Mouse (Mus musculus): ENCODE results near the gene Abat.

Gene Abat

GRCm38 (mm10) chr16:8573751-8574150 is 60.5 kb downstream of the Abat start:
- no peak for DNase-seq (ENCODE audit: low read depth, low spot score)

GRCm38 (mm10) chr16:8574316-8574715 is 61.1 kb downstream of the Abat start:
- no peak for DNase-seq (ENCODE audit: low read depth, low spot score)

DNA sequence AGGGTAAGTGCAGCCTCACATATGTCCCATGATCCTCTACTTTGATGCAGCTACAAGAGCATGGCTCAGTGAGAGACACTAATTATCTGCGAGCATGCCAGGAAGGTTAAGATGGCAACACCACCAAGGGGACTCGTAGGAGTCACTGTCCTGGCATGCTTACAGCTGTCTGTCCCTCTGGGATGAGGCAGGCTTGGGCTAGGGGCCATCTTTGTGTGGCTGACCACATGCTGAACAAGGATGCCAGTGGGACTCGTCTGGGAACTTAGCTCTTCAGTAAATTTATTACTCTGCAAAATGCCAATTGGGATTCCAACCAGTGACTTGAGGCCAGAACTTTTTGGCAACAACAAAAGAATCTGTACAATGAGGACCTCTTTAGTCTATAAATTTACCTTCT is 62.9 kb downstream of the Abat start:
- no peak for DNase-seq (ENCODE audit: low read depth, low spot score)

DNA sequence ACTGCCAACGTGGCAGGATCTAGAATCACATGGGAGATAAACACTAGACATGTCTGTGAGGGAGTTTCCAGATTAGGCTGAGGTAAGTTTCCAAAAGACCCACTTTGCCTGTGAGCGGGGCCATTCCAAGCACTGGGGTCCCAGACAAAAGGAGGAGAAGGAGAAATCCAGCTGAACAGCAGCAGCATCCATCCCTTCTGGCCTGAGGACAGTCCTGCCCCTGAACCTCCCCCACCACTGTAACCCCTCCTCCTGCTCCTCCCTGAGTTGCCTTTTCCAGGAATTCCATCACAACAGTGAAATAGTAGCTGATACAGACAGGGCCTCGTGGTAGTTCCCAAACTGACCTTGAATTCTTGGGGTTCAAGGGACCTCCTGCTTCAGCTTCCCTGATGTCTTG is 63.7 kb downstream of the Abat start:
- DNase-seq (ENCODE audit: low read depth, low spot score): no peak

DNA sequence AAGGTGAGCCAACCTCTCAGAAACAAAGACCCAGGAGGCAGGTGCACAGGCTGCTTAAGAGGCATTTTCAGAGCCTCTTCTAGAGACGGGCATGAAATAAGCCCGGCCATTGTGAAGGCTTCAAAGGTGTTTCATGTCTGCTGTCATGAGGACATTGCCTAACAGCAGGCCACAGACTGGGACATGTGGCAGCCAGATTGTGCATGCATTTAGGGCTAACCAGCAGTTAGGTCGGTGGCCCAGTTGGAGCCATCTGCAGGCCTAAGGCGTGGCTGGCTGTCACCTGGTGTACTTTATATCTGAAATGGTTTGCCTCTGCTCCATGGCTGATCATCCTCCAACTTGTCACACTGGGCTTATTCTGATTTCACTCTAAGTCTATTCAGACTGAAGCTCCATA is 65.1 kb downstream of the Abat start:
- no peak for DNase-seq (ENCODE audit: low read depth, low spot score)

- DNase-seq (ENCODE audit: low read depth, low spot score): no peak
Measured at GRCm38 (mm10) chr16:8579546-8579945, 66.3 kb downstream of the Abat start.

GRCm38 (mm10) chr16:8581661-8582239 is 68.5 kb downstream of the Abat start:
- no peak for DNase-seq (ENCODE audit: low read depth, low spot score)

DNA sequence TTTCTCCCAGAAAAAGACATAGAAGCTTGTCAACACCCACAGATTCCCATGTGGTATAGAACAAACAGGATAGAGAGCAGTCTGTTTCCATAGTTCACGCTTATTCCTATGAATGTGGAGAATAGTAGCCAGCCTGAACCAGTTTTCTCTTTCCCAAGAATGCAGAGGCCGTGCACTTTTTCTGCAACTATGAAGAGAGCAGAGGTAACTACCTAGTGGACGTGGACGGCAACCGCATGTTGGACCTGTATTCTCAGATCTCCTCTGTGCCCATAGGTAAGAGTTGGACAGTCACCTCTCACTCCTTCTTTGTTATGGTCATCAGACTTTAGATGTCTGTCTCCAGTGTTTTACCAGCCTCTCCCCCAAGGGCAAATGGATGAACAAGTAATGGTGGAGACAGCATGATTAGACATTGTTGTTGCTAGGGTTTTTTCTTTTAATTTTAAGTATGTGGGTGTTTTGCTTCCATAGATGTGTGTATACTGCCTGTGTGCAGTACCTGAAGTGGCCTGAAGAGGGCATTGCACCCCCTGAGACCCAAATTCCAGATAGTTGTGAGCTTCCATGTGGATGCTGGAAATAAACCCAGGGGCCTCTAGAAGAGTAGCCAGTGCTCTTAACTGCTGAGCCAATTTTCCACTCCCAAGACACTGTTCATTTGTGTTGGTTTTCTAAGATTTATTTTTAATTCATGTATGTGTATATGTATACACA is 69.5 kb downstream of the Abat start:
- DNase-seq (ENCODE audit: low read depth, low spot score): no peak

DNA sequence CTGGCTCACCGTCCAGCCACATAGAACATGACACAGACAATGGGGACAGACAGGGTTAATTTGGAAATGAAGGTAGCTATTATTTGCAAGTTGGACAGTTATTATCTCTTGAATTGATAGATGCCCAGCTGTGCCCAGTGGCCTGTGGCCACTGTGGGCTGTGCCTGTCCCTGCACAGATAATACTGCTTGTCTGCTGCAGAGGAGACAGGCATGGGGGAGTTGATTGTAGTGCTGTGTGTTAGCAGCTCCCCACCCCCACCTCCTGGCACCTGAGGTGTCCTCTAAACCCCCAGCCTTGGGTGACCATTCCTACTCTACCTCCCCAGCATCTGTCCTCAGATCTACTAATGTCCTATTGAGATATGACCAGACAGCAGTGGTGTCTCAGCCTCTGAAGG is 71.0 kb downstream of the Abat start:
- DNase-seq (ENCODE audit: low read depth, low spot score): no peak

- DNase-seq (ENCODE audit: low read depth, low spot score): no peak
Measured at GRCm38 (mm10) chr16:8585056-8585455, 71.8 kb downstream of the Abat start.

DNA sequence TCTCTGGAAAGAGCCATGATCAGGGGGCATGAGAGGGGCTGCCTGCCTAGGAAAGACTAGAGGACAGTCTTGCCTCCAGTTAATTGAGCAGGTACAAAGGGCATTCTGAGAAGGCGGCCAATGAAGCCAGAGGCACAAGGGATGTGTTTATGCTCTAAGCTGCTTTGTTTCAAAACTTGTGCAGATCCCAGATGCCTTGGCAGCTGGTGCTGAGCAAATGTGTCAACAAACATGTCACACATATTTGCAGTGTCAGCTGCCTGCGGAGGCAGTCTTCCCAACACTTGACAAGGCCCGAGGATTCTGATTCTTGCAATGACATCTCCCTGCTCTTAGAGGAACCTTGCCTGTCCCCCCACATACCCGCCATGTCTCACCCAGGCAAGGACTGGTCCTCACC is 82.2 kb downstream of the Abat start:
- DNase-seq (ENCODE audit: low read depth, low spot score): no peak

DNA sequence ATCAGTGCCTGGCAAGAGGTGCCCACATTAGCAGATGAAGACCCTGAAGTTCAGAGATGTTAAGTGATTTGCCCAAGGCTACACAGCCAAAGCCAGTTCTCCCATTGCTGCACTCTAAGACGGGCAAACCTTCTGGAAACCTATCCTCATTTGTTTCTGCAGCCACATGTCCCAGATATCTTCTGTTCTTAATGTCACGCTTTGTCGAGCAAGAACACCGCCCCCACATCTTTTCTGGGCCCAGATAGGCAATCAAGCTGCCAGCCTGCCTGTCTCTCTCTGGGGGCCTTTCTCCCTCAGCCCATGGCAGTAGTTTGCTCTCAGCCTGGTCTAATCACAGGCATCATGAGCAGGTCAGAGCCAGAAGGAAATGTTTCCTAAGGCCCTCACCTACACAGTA is 83.1 kb downstream of the Abat start:
- no peak for DNase-seq (ENCODE audit: low read depth, low spot score)

- DNase-seq (ENCODE audit: low read depth, low spot score): no peak
Measured at GRCm38 (mm10) chr16:8597516-8597915, 84.3 kb downstream of the Abat start.

GRCm38 (mm10) chr16:8603789-8604188 is 90.6 kb downstream of the Abat start:
- DNase-seq (ENCODE audit: low read depth, low spot score): no peak

- DNase-seq (ENCODE audit: low read depth, low spot score): no peak
Measured at GRCm38 (mm10) chr16:8610397-8610796, 97.2 kb downstream of the Abat start.

- no peak for DNase-seq (ENCODE audit: low read depth, low spot score)
Measured at GRCm38 (mm10) chr16:8612214-8613005, 99.2 kb downstream of the Abat start.

- DNase-seq (ENCODE audit: low read depth, low spot score): no peak
Measured at GRCm38 (mm10) chr16:8613039-8613438, 99.8 kb downstream of the Abat start.

DNA sequence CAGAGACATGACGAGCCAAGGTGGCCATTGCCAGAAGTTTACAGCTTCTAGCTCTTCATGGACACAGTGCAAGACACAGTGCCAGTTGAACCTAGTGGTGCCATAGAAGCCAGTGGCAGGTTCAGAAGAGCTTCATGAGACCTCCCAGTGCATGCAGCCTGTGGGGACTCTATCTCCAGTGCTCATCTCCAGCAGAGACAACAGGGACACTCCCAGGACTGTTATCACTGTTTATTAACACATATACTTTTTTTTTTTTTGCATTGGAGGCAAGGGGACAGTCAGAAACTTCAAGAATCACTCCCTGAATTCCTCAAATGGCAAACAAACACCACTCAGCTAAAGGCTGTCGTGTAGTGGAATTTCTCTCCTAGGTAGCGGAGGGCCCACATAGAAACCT is 100.2 kb downstream of the Abat start:
- no peak for DNase-seq (ENCODE audit: low read depth, low spot score)

- DNase-seq (ENCODE audit: low read depth, low spot score): no peak
Measured at GRCm38 (mm10) chr16:8619659-8620314, 106.6 kb downstream of the Abat start.

- DNase-seq (ENCODE audit: low read depth, low spot score): no peak
Measured at GRCm38 (mm10) chr16:8620315-8621115, 107.3 kb downstream of the Abat start.

GRCm38 (mm10) chr16:8630419-8630818 is 117.2 kb downstream of the Abat start:
- DNase-seq (ENCODE audit: low read depth, low spot score): no peak

Measured in retina, postnatal 7 days (tissue).